Mouse (Mus musculus) lung, embryonic 14.5 days (tissue): ENCODE measurements around the gene Rfx8. TPM values are rescaled to one million over a fixed set of nuclear protein-coding genes. Genes with fewer than 3 reads are reported as not detected.
A peak's percentile ranks its signal among the peaks of the same experiment; 100 is the strongest.

Experiments
- ATAC-seq: fragments of 200-750 bp; cut with Nextera tagmentation; 2 replicates; pipeline ENCODE4 v1.8.0; 2017; ENCODE audit warnings: mild to moderate bottlenecking, moderate TSS enrichment, moderate library complexity; ENCODE audit not compliant: insufficient read depth
- DNase-seq: peaks from one replicate; pipeline ENCODE4 v3.0.0-alpha.2; 2015
- H3K27ac ChIP-seq: fragments of 300-500 bp; sonication (generic); 2 replicates; pipeline ENCODE4 v1.5.1; 2014; ENCODE audit warnings: low read depth, mild to moderate bottlenecking, moderate library complexity
- H3K27me3 ChIP-seq: fragments of 300-500 bp; sonication (generic); 2 replicates; pipeline ENCODE4 v1.6.1; 2014; ENCODE audit warnings: low read length, control low read depth; ENCODE audit not compliant: insufficient read depth
- H3K36me3 ChIP-seq: fragments of 300-500 bp; sonication (generic); 2 replicates; pipeline ENCODE4 v1.6.1; 2014; ENCODE audit warnings: control low read depth; ENCODE audit not compliant: insufficient read depth
- H3K4me1 ChIP-seq: fragments of 300-500 bp; sonication (generic); 2 replicates; pipeline ENCODE4 v1.6.1; 2014; ENCODE audit warnings: antibody characterized with exemption, control low read depth; ENCODE audit not compliant: insufficient read depth
- H3K4me2 ChIP-seq: fragments of 300-500 bp; sonication (generic); 2 replicates; pipeline ENCODE4 v1.6.1; 2014; ENCODE audit warnings: mild to moderate bottlenecking
- H3K4me3 ChIP-seq: fragments of 300-500 bp; sonication (generic); 2 replicates; pipeline ENCODE4 v1.5.1; 2014; ENCODE audit warnings: low read depth, low read length
- H3K9ac ChIP-seq: fragments of 300-500 bp; sonication (generic); 2 replicates; pipeline ENCODE4 v1.6.1; 2014
- H3K9me3 ChIP-seq: fragments of 300-500 bp; sonication (generic); 2 replicates; pipeline ENCODE4 v1.6.1; 2016; ENCODE audit warnings: low read depth, low read length, control low read depth
- CTCF ChIP-seq: IDR thresholded peaks from 2 replicates; pipeline ENCODE4 v1.5.1; 2016; ENCODE audit warnings: antibody characterized with exemption, low read depth
- WGBS: fragments of 180-500 bp; shearing (Covaris S2); extraction: QIAGEN DNeasy Blood & Tissue Kit; methylation state at CpG from one replicate; pipeline ENCODE4 v1.1.7; 2014; 5-methylcytosine and 5-hydroxymethylcytosine counted together
- polyA plus RNA-seq: library from polyadenylated mRNA; unstranded; fragments of >200 nt; fragmentation: Nextera tagmentation; extraction: Ambion mirVana; gene quantifications from 2 replicates; pipeline ENCODE4 v1.2.1, GENCODE M21; 2014

Gene Rfx8
- polyA plus RNA-seq, 1 experiment from 2014 or later = 0.24 TPM

- H3K4me1 ChIP-seq = peaks cover 29% of the 10 kb centered on the region
Observed at GRCm38 (mm10) chr1:39760181-39760715, 39.5 kb upstream of the Rfx8 start.

GRCm38 (mm10) chr1:39759231-39760175 is 38.7 kb upstream of the Rfx8 start:
- Histone ChIP-seq H3K4me3 (no peak overlapping the region), H3K36me3 (no peaks in the 10 kb centered on the region), H3K27ac (peak overlapping the region; percentile 44; the same call in 1 of the 2 replicates), H3K4me1 (peaks cover 24% of the 10 kb centered on the region), H3K9me3 (no peaks in the 10 kb centered on the region), H3K9ac (no peak overlapping the region), H3K27me3 (no peaks in the 10 kb centered on the region), H3K4me2 (no peak overlapping the region)
- no peak for DNase-seq
- no peak for TF ChIP-seq CTCF
- ATAC-seq = no peak
- 34% methylated on average over 9 of the region's 9 CpGs for WGBS

More at GRCm38 (mm10) chr1:39760181-39760715, 39.5 kb upstream of the Rfx8 start:
- no peak for ATAC-seq
- Histone ChIP-seq H3K9ac (no peak overlapping the region), H3K4me2 (no peak overlapping the region), H3K27me3 (no peaks in the 10 kb centered on the region), H3K9me3 (no peaks in the 10 kb centered on the region), H3K36me3 (no peaks in the 10 kb centered on the region), H3K27ac (peak overlapping the region; percentile 44; the same call in 1 of the 2 replicates), H3K4me3 (no peak overlapping the region)
- TF ChIP-seq CTCF = no peak
- WGBS = 57% methylated on average over 6 of the region's 6 CpGs
- DNase-seq = no peak

DNA sequence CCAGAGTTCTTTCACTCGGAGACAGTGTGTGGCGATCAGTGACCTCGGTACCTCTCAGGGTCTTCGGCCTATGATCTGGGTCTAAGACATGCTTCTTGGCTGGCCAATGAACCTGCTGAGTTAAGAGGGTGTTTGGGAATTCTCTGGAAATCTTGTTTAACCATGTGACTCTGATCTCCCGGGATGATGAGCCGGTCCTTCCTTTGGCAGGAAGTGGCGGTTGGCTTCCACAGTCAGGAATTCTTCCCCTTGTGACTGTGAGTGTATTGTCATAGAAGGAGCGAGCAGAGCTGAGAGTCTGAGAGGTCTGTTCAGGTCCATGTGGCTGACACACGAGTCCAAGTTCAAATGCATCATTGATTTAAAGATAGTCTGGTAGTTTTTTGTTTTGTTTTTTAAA is 37.4 kb upstream of the Rfx8 start:
- no peak for TF ChIP-seq CTCF
- WGBS = 61% methylated on average over 9 of the region's 9 CpGs
- H3K27ac ChIP-seq = no peak overlapping the region
- no peaks in the 10 kb centered on the region for H3K36me3 ChIP-seq
- DNase-seq (peak; percentile 61), ATAC-seq (no peak)
- H3K4me1 ChIP-seq = peaks cover 24% of the 10 kb centered on the region
- H3K9me3 ChIP-seq = no peaks in the 10 kb centered on the region
- no peak overlapping the region for H3K9ac ChIP-seq
- no peak overlapping the region for H3K4me2 ChIP-seq
- H3K27me3 ChIP-seq = no peaks in the 10 kb centered on the region
- H3K4me3 ChIP-seq = no peak overlapping the region

DNA sequence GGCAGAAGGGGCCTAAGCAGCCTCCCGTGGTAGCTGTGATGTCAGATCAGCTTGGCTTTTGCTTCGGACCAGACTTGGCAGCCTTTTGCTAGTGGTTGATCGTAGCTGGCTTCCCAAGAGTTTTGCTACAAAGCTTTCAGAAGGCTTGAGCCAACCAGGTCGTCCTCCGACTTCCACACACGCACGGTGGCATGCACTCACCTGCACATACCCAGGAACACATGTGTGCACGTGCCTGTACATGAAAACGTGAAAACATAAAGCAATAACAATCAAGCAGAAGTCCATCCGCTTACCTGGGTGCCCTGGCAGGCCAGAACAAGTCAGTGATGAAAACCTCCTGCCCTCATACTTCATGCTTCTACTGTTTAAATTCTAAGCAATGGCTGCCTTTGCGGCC is 36.2 kb upstream of the Rfx8 start:
- ATAC-seq = no peak
- no peak for DNase-seq
- Histone ChIP-seq H3K4me2 (no peak overlapping the region), H3K9ac (no peak overlapping the region), H3K27me3 (no peaks in the 10 kb centered on the region), H3K36me3 (no peaks in the 10 kb centered on the region), H3K4me1 (peaks cover 18% of the 10 kb centered on the region), H3K9me3 (no peaks in the 10 kb centered on the region), H3K4me3 (no peak overlapping the region), H3K27ac (no peak overlapping the region; the same call in 1 of the 2 replicates)
- no peak for TF ChIP-seq CTCF
- 76% methylated on average over 11 of the region's 11 CpGs for WGBS

DNA sequence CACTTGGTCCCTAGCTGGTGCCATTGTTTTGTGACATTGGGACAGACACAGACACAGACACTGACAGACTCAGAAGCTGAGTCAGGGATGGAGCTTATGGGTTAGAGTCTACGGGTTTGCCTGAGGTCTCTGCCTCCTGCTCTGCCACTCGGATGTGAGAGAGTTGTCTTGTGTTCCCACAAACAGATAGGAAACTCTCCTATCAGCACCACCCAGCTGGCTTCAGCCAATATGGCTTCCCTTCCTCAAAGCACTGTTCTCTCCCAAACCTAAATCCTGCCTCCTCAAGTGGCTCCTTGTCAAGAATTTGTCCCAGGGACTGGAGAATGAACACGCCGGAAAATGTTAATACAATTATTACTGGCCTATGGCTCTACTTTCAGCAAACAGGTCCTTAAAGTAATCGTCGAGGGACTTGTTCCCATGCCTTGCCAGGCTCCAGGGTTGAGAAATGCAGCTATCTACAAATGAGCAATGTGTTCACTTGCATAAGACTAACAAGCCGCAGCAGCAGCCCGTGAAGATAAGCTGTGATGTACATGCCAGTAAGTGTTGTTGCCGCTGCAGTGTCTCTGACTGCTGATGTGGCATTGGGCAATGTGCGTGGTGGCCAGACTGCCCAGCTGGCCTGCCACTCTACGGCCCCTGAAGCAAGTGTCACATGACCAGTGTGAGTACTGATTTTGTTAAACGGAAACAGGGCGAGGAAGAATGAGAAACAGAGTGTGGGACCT is 33.6 kb upstream of the Rfx8 start:
- Histone ChIP-seq H3K4me2 (no peak overlapping the region), H3K9me3 (no peaks in the 10 kb centered on the region), H3K27ac (no peak overlapping the region), H3K27me3 (no peaks in the 10 kb centered on the region), H3K9ac (no peak overlapping the region), H3K4me3 (no peak overlapping the region), H3K4me1 (peaks cover 11% of the 10 kb centered on the region), H3K36me3 (no peaks in the 10 kb centered on the region)
- 43% methylated on average over 13 of the region's 13 CpGs for WGBS
- ATAC-seq (no peak), DNase-seq (peak; percentile 38)
- TF ChIP-seq CTCF = no peak

DNA sequence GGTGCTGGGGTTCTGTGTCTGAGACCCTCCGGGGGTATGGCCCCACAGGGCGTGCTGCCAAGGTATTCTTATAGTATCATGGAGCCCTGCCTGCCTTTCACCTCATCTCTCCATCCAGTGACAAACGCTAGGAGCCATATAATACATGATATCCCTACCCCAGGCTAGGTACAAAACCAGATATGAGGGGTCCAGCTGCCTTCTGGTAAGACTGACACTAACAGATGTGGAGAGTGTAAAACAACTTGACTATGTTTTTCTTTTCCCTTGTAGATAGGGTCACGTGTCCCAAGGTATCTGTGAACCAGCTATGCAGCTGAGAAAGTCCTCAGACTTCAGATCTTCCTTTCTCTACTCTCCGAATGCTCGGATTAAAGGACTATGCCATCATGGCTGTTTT is 30.7 kb upstream of the Rfx8 start:
- H3K27ac ChIP-seq = no peak overlapping the region
- no peak for DNase-seq
- peaks cover 9% of the 10 kb centered on the region; the same call in 1 of the 2 replicates for H3K4me1 ChIP-seq
- H3K9ac ChIP-seq = no peak overlapping the region
- H3K27me3 ChIP-seq = no peaks in the 10 kb centered on the region
- H3K36me3 ChIP-seq = no peaks in the 10 kb centered on the region
- no peak overlapping the region for H3K4me2 ChIP-seq
- ATAC-seq = no peak
- H3K4me3 ChIP-seq = no peak overlapping the region
- H3K9me3 ChIP-seq = no peaks in the 10 kb centered on the region
- 79% methylated on average over 6 of the region's 6 CpGs for WGBS
- no peak for TF ChIP-seq CTCF

GRCm38 (mm10) chr1:39749664-39750063 is 28.9 kb upstream of the Rfx8 start:
- peak; percentile 73 for DNase-seq
- H3K4me2 ChIP-seq = no peak overlapping the region
- TF ChIP-seq CTCF = no peak
- no peaks in the 10 kb centered on the region for H3K27me3 ChIP-seq
- H3K27ac ChIP-seq = peak overlapping the region; percentile 70
- peaks cover 11% of the 10 kb centered on the region for H3K4me1 ChIP-seq
- H3K9me3 ChIP-seq = no peaks in the 10 kb centered on the region
- H3K36me3 ChIP-seq = no peaks in the 10 kb centered on the region
- ATAC-seq = peak; percentile 76; the same call in 1 of the 2 replicates
- no peak overlapping the region for H3K4me3 ChIP-seq
- WGBS = 14% methylated on average over 3 of the region's 3 CpGs
- no peak overlapping the region for H3K9ac ChIP-seq
